Mouse (Mus musculus): ENCODE data around the gene Nifk. TPM values are rescaled to one million over a fixed set of nuclear protein-coding genes. Genes with fewer than 3 reads are reported as not detected.

The Nifk gene
- 10 to 100 TPM; 35.8 to 45.7 TPM for total RNA-seq (2021)
- polyA plus RNA-seq (2012; rRNA removed) = 1.7 and 2.4 TPM in 2 replicates
- long read RNA-seq, transcript Nifk-201 (7 exons, 1,889 nt) = major isoform, 39 of 39 reads
- long read RNA-seq, partial matches to known transcripts = 0 of 39 reads
- long read RNA-seq, other reads (novel, unspliced or antisense) = 0 of 39 reads

DNA sequence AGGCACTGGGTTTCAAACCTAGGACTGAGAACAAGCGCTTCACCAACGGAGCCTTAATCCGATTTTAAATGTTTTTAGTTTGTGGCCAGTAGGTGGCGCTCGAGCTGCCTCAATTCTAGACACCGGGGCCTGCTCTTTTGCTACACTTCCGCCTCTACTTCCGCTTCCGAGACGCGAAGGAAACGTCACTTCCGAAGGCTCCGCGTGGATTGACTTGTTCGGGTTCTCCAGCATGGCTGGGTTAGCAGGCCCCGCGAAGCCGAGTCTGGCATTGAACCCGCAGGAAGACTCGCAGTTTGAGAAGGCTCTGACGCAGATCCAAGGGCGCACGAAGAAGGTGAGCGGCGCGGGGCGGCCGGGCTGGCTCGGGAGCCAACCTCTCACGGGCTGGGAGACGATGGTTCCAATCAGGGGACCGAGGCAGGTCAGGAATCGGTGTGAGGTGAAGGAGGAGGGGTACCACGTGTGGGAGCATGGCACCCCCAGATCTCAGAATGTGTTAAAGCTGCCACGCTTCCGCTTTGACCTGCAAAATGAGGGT is at the start of gene Nifk:
Gene Nifk (plus strand): TSS at position 179 of the 541 bp plus-strand sequence.
- peak; percentile 91 for DNase-seq

DNA sequence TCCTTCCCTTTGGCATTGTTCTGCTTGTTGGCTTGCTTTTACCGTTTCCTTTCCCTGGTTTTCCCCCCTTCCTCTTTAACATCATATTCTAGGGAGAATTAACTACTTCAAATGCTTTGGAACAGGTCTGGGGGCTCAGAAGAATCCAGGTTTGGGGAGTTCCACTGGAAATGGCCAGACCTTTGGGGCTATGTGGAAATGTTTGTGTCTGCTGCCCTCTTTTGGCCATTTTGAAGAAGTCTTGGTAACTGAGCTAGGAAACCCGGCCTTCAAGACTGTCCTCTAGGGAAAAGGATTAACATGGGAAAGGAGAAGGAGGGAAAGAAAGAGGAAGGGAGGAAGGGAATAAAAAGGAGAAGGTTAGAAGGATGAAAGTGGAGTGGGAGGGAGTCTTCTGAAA is 46.5 kb upstream of the Nifk start:
- DNase-seq = peak; percentile 18

DNA sequence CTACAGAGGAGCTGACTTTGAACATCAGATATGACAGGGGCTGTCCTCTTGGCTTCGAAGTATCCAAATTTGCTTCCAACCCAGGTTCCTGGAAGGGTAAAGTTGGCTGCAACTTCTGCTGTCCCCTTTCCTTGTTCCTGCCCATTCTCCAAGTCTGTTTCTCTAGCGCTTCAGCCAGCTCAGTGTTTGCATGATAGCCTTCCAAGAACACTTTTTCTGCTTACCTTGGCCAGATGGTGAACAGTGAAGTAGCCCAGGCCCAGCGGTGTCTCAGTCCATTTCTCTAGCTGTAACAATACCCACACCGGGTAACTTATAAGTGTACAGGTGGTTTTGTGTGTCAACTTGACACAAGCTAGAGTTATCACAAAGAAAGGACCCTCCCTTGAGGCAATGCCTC is 29.3 kb upstream of the Nifk start:
- DNase-seq = no peak

DNA sequence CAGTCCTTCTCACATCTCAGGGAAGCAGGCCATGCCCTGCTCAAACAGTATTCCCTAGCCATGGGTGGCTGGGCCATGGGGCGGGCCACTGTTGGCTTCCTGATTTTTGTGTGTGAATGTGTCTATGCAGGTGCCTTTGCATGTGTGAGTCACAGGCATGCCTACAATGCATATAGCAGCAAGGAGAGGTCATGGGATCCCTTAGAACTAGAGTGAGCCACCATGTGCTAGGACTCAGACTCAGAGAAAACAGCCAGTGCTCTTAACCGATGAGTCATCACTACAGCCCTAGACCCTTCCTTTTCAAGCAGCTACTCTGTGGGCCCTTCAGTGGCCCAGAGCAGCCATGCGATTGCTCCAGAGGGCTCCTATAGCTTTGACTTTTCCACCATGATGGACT is 27.4 kb upstream of the Nifk start:
- DNase-seq = no peak

DNA sequence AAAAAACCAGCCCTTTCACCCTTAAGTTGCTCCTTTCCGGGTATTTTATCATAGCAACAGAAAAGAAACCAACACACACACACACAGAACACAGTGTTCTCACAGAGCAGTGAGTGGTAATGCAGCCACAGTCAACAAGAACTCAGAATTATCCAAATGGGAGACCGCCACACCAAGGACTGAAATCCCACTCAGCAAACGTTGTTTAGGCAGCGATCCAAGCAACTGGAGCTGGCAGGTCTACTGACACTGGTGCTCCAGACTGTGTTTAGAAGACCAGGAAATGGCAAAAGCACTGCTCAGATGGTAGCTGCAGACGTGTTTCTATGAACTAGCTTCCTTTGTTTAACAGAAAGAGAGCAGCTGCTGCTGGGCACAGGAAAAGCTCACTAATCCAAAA is 26.8 kb upstream of the Nifk start:
- no peak for DNase-seq

DNA sequence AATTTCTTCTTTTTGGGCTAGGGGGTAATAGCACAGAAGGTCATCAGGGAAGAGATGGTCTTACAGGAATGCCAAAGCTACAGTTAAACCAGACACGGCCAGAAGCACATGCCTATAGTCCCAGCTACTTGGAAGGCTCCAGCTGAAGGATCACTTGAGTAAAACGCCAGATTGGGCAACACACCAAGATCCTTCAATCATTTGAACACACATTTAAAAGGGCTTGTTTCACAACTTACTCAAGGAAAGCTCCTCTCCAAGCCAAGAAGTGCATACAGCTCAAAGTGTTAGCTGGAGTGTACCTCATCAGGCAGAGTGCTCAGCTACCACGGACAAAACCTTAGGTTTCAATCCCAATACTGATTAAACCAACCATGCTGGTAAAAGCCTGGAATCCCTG is 25.0 kb upstream of the Nifk start:
- DNase-seq = no peak

DNA sequence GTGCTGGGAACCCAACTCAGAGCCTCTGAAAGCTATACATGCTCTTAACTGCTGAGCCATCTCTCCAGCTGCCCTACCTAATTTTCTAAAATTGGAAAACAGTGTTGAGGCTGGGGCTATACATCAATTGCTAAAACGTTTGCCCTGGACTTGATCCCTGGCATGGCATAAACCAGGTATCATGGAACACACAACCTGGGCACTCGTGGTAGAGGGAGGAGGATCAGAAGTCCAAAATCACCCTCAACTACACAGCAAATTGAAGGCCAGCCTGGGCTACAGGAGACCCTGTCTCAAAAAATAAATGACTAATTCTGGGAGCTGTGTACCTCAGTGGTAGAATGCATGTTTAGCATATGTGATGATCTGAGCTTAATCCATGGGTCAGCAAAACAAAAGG is 23.9 kb upstream of the Nifk start:
- DNase-seq = no peak

DNA sequence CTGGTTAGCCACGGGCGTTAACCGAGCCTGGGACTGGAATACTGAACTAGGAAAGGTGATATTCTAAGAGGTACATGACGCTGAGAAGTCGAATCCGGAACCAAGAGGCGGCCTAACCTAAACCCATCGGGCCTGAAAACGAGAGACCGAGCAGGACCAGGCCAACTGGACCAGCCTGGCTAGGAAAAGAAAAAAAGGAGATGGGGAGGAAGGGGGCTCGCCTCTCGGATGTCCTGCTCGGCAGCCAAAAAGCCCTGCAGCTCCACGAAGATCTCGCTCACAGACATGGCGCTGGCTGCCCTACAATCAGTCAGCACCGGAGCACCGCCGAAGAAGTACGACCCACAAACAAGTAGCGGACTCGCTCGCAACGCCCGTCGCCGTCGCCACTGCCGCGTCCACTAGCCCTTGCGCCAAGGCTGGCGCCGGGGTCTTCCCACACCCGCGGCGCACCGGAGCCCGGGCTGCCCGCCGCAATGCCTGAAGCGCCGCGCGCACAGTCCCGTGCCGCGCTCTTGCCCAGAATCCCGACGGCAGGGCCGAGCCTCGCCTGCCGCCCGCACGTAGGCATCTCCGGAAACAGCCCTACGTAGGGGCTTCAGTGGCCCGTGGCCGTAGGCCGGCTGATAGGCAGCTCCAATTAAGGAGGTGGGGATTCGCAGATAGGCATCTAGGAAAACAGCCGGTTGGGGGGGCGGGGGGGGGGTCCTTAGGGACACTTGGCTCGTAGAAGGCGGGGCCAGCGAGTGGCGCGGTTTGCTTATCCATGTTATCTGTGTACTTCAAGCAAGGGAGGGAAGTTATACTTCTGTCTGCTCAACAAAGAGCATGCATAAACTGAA is 10.6 kb upstream of the Nifk start:
- DNase-seq = peak; percentile 94

DNA sequence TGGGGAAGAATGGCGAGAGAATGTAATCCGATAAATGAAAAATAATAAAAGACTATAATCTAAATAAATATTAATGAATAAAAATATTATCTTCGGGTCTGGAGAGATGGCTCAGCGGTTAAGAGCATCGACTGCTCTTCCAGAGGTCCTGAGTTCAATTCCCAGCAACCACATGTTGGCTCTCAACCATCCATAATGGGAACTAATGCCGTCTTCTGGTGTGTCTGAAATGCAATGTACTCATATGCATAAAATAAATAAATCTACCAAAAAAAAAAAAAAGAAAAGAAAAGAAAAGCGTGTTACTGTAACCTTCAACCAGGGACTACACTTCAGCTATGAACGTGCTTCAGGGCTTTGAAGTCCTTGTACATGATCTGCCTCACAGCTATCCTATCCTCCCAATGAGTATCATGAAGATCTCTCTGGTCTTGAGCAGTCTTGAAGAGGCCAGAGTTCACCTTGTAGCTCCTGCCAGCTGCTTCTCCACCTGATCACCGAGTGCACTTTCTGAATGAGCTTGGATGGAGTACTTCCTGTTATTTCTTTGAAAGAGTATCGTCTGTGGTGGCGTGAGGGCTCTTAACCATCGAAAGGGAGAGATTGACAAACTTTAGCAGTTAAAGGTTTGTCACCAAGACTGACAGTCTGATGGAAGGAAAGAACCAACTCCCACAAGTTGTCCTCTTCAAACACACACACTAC is 9.9 kb upstream of the Nifk start, which contains the start of gene Tsn:
Gene Tsn (minus strand): TSS at position 118 of the 705 bp plus-strand sequence.
- no peak for DNase-seq

DNA sequence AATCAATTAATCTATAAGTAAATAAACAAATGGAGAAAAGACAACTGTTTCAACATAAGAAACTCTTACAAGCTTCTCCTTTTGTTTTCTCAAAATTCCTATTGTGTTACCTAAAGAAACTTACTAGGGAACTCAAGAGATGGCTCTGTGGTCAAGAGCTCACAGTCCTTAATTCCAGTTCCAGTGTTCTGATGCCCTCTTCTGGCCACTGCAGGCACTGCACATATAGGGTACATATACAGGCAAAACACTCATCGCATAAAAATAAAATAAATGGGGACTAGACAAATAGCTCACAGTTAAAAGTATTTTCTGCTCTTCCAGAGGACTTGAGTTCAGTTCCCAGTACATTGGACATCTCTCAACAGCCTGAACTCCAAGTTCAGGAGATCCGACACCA is 943 bp upstream of the Nifk start:
- DNase-seq = no peak

DNA sequence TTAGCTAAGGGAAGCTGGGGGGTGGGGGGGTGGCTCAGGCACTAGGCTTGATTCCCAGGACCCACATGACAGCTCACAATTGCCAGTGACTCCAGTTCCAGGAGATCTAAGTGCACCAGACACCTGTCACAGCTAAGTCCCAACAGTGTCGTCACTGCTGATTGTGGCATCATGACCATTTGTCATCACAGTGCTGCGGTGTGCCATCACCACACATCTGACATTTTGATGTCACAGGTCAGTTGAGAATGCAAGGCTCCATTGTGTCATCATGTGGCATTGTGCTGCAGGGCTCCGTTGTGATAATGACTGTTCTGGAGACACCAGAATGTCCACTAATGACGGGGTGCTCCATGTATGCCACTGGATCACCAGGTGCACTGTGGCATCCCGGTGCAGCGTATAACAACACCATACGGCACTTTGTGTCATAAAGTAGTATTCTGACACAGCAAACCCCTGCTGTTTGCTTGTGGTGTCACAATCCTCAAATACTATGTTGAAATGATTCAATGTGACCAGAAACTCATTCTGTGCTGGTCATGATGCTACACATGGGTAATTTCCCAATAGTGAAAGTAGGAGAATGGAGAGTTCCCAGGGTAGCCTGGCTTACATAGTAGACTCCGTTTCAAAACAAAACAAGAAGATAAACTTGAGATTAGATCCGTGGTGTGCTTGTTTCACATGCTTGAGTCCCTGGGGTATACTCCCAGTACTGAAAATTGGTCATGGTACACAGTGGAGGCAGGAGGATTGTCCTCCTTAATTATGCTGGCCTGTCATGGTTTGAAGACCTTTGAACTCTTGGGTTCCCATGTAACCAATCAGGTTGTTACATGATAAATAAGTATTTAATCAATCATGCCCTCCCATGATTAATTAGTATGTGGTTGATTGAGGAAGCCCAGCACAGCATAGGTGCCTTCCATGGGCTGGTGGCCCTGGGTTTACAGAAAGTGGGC is 13.4 kb downstream of the Nifk start:
- no peak for DNase-seq

DNA sequence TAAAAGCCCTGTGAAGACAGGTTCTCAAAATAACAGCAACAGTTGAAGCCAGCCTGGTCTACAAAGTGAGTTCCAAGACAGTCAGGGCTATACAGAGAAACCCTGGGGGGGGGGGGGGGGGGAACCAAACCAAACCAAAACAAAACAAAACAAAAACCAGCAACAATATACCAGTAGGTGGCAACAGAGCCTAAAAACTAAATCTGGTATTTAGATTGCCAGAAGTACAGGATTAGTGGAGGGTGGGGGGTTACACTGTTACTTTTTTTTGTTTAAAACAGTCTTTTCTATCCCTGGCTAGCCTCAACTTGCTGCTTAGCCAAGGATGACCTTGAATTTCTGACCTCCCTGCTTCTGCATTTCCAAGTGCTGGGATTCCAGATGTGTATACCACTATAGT is 14.2 kb downstream of the Nifk start:
- DNase-seq = no peak

DNA sequence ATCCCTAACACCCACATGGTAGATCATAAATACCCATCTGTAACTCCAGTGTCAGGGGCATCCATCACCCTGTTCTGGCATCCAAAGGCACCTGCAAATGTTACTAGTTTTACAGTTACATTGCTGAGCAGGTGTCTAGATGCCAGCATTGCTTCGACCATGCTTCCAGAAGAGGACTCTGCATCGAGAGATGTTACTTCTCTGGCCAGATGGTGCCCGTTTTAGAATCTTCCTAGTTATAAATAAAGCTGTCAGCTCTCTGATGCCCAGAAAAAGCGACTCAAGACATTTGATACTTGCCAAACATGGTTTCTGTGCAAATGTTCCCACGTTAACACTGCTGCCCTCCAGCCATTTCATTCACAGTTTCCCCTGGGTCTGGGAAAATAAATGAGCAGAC is 16.3 kb downstream of the Nifk start:
- no peak for DNase-seq

DNA sequence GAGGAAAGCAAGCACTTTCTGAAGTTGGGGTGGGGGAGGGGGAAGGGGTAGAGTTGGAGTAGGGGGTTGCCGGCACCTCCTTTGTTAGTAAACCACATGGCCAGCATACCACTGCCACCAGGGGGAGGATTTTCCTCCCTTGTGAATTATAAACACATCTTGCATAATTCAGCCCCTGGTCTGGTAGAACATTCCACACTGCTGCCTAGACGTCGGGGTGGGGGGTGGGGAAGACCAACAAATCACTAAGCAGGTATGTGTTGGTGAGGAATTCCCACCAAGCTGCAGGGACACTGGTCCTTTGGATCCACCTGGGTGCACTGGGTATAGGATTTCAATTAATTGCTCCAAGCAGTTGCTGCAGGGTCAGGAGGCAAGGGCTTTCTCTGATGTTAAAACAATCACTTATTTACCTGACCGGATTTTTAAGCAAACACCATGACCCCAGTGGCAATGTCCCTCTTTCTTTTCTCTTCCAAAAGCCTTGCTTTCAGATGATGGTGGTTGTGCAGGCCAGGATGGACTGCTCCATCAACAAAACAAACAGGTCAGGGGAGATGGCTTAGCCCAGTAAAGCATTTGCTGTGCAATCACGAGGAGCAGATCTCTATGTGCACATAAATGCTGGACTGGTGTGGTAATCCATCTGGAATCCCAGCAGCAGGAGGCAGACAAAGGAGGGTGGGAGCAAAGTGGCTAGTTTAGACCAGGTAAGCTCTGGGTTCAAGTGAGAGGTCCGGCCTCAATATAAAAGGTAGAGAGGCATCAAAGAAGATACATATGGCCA is 22.2 kb downstream of the Nifk start:
- DNase-seq = no peak

DNA sequence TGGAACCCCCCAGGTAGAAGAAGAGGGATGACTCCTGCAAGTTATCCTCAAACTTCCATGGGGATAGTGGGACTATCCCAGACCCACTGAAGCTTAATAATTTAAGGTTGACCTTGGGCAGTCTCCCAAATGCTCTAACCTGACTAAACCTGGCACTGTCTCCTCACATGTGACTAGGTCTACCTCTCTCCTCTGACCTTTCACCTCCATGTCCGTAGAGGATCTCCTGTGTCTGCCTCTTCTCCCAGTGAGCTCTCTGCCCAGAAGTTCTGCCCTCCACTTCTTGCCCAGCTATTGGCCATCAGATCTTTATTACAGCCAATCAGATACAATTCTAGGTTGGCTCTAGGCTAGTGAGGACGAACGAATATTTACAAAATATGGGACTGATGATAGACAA is 28.3 kb downstream of the Nifk start:
- DNase-seq = no peak

DNA sequence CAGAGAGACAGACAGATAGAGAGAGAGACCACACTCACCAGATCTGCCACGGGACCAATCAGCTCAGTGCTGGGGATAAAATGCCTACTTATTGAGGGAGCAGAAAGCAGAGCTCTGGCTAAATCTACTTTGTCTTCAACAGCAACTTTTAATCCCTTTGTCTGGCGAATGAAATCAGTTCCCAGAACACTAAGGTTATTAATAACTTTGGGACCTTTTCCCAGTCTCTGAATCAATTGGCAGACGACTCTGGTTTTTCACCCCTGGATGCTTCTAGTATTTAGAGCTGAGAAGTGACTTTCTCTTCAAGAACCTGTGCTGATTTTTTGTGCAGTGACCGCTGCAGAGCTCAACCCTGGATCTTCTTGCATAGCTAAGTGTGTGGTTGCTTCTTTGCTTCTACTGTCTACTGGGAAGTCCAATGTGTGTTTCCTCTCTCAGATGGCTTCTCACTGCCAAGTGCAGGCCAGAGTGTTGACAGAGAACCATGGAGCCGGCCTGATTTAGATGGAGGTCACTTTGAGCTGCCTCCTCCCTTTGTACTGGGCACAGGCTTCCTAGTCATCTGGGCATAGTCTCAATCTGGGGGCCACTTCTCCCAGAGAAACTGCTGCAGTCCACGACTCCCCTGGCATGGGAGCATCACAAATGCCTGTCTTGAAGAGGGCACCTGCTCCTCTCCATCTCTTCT is 37.6 kb downstream of the Nifk start:
- no peak for DNase-seq

DNA sequence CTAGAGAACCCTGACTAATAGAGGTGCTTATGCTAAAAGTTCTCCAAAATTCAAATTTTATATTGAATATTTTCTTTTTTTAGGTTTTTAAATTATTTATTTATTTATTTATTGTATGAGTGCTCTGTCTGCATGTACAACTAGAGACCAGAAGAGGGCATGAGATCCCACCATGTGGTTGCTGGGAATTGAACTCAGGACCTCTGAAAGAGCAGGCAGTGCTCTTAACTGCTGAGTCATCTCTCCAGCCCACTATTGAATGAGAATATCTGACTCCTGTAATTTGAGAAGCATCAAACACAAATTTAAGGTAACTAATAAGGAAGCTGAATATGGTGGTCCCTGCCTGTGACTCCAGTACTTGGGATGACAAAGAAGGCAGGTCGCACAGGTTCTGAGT is 46.3 kb downstream of the Nifk start:
- no peak for DNase-seq

DNA sequence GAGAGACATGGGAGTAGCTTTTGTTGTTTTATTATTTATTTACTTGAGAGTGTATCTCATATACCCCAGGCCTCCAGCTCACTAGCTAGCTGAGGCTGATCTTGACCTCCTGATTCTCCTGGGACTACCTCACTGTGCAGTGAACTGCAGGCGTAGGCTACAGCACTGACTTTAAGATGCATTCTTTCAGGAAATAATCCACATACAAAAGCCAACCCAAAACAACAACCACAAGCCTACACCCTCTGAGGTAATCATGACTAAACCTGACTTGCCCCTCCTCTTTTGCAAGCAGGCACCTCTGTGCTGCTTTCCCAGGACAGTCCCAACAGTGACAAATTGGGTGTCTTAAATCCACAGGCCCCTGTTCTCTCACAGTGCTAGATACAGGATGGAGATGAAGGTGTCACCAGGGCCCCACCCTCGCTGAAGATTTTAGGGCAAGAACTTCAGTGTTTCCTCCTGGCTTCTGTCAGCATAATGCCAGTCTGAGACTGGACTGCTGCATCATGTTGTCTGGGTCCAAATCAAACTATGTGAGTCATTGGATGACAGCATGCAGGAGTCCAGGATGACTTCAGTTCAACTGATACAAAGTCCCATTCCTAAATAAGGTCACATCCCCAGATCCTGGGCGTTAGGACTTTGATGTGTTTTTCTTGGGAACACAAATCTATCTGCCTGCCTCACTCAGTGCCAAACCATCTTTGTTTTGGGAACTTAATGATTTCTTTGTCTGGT is 47.3 kb downstream of the Nifk start:
- DNase-seq = peak; percentile 74

DNA sequence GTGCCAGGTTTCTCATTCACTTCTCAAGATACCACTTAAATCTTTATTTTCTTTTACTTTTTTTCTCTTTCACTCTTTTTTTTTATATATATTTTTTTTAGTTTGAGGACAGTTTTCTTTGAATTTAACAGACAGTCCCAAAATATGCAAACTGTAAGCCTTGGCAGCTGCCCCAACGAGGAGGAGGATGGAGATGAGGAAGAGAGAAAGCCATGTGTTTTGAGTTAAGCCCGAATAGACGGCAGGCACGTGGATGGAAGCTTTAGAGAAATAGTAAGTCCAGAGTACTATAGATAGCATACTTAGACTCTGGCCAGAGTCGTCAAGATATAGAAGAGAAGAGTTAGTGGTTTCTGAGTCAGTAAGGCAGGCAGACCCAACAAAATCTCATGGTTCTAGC is 56.1 kb downstream of the Nifk start:
- DNase-seq = no peak

Measured in adrenal gland, adult 2 months (tissue).